Mouse (Mus musculus) liver, embryonic 14.5 days (tissue): ENCODE measurements around the gene Sfmbt2. TPM values are rescaled to one million over a fixed set of nuclear protein-coding genes. Genes with fewer than 3 reads are reported as not detected.

Experiments used
- ATAC-seq: fragments of 200-750 bp; cut with Nextera tagmentation; 2 replicates; pipeline ENCODE4 v1.8.0; 2017; ENCODE audit warnings: moderate number of reproducible peaks, mild to moderate bottlenecking, moderate library complexity; ENCODE audit not compliant: insufficient read depth
- DNase-seq, 3 experiments: peaks; one replicate each; pipeline ENCODE4 v3.0.0-alpha.2; 2012 to 2013; ENCODE audit warnings: low read depth in 3 of 3, low spot score in 3 of 3
- H3K27ac ChIP-seq: fragments of 300-500 bp; sonication (generic); 2 replicates; pipeline ENCODE4 v1.5.1; 2014; ENCODE audit warnings: moderate library complexity, mild to moderate bottlenecking, control low read depth, inconsistent platforms
- H3K27me3 ChIP-seq: fragments of 300-500 bp; sonication (generic); 2 replicates; pipeline ENCODE4 v1.6.1; 2014; ENCODE audit warnings: mild to moderate bottlenecking, low read length, moderate library complexity; ENCODE audit not compliant: control insufficient read depth, insufficient read depth
- H3K36me3 ChIP-seq: fragments of 300-500 bp; sonication (generic); replicated peaks from 2 replicates; pipeline ENCODE4 v1.6.1; 2014; ENCODE audit warnings: low read depth; ENCODE audit not compliant: control insufficient read depth, insufficient read depth
- H3K4me1 ChIP-seq, 2 experiments: fragments of 200-500 bp in 1 of 2; fragments of 300-500 bp in 1 of 2; sonication (generic) in 1 of 2; replicated peaks; 2 replicates each; pipeline ENCODE4 v1.6.1; 2012 to 2014; ENCODE audit warnings: antibody characterized with exemption in 1 of 2, inconsistent platforms in 1 of 2, low read length in 1 of 2; ENCODE audit not compliant: control insufficient read depth in 2 of 2, insufficient read depth in 2 of 2
- H3K4me2 ChIP-seq: fragments of 300-500 bp; sonication (generic); 2 replicates; pipeline ENCODE4 v1.6.1; 2014; ENCODE audit warnings: low read depth, mild to moderate bottlenecking, control low read depth, moderate library complexity
- H3K4me3 ChIP-seq, 2 experiments: fragments of 200-500 bp in 1 of 2; fragments of 300-500 bp in 1 of 2; sonication (generic) in 1 of 2; 2 replicates each; pipeline ENCODE4 v1.5.1; 2012 to 2014; ENCODE audit warnings: low read depth in 2 of 2, low read length in 2 of 2, mild to moderate bottlenecking in 2 of 2, control low read depth in 1 of 2, inconsistent platforms in 1 of 2, moderate library complexity in 1 of 2; ENCODE audit not compliant: insufficient read depth in 1 of 2
- H3K9ac ChIP-seq: fragments of 300-500 bp; sonication (generic); replicated peaks from 2 replicates; pipeline ENCODE4 v1.6.1; 2014; ENCODE audit warnings: mild to moderate bottlenecking, control low read depth, moderate library complexity
- H3K9me3 ChIP-seq: fragments of 300-500 bp; sonication (generic); 2 replicates; pipeline ENCODE4 v1.6.1; 2016; ENCODE audit warnings: low read length, mixed read lengths; ENCODE audit not compliant: control insufficient read depth
- CTCF ChIP-seq: IDR thresholded peaks from 2 replicates; pipeline ENCODE4 v1.5.1; 2016; ENCODE audit warnings: antibody characterized with exemption, low read depth, control low read depth
- EP300 ChIP-seq: IDR thresholded peaks from 2 replicates; pipeline ENCODE4 v1.6.1; 2016; ENCODE audit warnings: antibody characterized with exemption, low read depth
- WGBS: fragments of 180-500 bp; shearing (Covaris S2); extraction: QIAGEN DNeasy Blood & Tissue Kit; methylation state at CpG from one replicate; pipeline ENCODE4 v1.1.7; 2014; ENCODE audit not compliant: insufficient replicate concordance; 5-methylcytosine and 5-hydroxymethylcytosine counted together
- polyA plus RNA-seq, 2 experiments: library from polyadenylated mRNA; depleted of rRNA in 1 of 2; stranded (reverse) in 1 of 2; unstranded in 1 of 2; fragments of >200 nt; fragmentation: Nextera tagmentation in 1 of 2; extraction: Ambion mirVana in 1 of 2; gene quantifications; 2 replicates each; pipeline versions ENCODE4 v1.2.1 to v1.2.3; 2012 to 2014

Gene Sfmbt2
- polyA plus RNA-seq (2012; rRNA removed) (0.10 and 0.17 TPM in 2 replicates), polyA plus RNA-seq (2014; fragmentation: Nextera tagmentation; extraction: Ambion mirVana) (0.37 and 0.43 TPM in 2 replicates)

DNA sequence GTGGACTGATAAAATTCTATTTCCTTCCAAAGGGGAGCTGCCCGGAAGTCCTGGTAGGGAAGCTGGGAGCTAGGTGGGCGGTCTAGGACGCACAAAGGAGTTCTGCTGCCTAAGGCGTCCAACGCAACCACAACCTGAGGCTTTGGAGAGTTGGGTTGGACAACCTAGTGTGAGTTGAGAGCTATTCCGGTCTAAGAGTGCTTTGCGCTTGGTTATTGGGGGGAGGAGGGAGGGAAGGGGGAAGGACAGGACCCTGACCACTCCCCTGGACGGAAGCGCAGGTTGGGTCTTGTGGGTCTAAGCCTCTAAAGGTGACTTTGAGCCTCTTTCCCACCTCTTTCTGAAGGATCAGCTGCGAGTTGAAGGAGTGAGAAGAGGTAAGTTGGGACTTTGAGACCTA, at the start of gene Sfmbt2:
Gene Sfmbt2, plus strand, starts transcription at position 335 of the 400 bp plus-strand sequence.
- no peak within 1 kb of the TSS for H3K4me3 ChIP-seq
- DNase-seq (no peak), ATAC-seq (no peak)
- WGBS, result 2% methylated on average over 10 of the region's 10 CpGs
- no peak within 1 kb of the TSS for H3K4me2 ChIP-seq
- peaks cover 73% of the 10 kb centered on the region for H3K27me3 ChIP-seq
- H3K9me3 ChIP-seq, result no peaks in the 10 kb centered on the region
- H3K4me1 ChIP-seq, result peaks cover 0 to 7% of the 10 kb centered on the region in 2 experiments; a peak in 2 of 4 replicates
- TF ChIP-seq EP300 (no peak), CTCF (no peak)
- H3K36me3 ChIP-seq, result no peaks in the 10 kb centered on the region
- H3K9ac ChIP-seq, result no peak within 1 kb of the TSS
- H3K27ac ChIP-seq, result no peak within 1 kb of the TSS

DNA sequence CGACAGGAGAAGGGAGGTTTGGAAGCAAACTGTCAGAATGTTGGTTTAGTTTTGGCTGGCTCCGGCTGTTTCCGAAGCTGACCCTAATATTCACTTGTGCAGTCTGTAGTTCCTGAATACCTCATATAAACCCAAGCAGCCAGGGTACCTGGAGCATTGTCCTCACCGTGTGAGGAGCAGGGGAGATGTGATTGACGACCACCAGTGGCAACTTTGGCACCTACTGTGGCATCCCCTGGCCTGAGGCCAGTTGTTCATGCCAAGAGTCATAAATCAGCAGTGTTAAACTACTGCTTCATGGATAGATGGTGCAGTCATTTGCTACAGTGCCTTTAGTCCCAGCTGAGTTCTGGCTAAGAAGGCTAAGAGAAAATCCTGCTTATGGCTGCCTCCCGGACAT, 49.2 kb upstream of the Sfmbt2 start:
- WGBS, result 61% methylated on average over 6 of the region's 6 CpGs

GRCm38 (mm10) chr2:10323173-10323572, 47.1 kb upstream of the Sfmbt2 start:
- no peak for DNase-seq
- Histone ChIP-seq H3K4me2 (no peak overlapping the region), H3K4me3 (no peak overlapping the region), H3K4me1 (no peaks in the 10 kb centered on the region), H3K9ac (no peak overlapping the region), H3K27ac (no peak overlapping the region), H3K27me3 (no peaks in the 10 kb centered on the region), H3K9me3 (no peaks in the 10 kb centered on the region), H3K36me3 (no peaks in the 10 kb centered on the region)
- WGBS, result 49% methylated on average over 4 of the region's 4 CpGs
- TF ChIP-seq EP300 (no peak), CTCF (no peak)
- ATAC-seq, result no peak

More for the DNA sequence above, 49.2 kb upstream of the Sfmbt2 start:
- H3K9ac ChIP-seq, result no peak overlapping the region
- ATAC-seq (no peak), DNase-seq (no peak)
- no peak overlapping the region for H3K4me3 ChIP-seq
- H3K4me1 ChIP-seq, result no peaks in the 10 kb centered on the region
- no peak overlapping the region for H3K4me2 ChIP-seq
- no peak overlapping the region for H3K27ac ChIP-seq
- no peaks in the 10 kb centered on the region for H3K27me3 ChIP-seq
- no peak for TF ChIP-seq CTCF
- TF ChIP-seq EP300, result no peak
- H3K36me3 ChIP-seq, result no peaks in the 10 kb centered on the region
- no peaks in the 10 kb centered on the region for H3K9me3 ChIP-seq

DNA sequence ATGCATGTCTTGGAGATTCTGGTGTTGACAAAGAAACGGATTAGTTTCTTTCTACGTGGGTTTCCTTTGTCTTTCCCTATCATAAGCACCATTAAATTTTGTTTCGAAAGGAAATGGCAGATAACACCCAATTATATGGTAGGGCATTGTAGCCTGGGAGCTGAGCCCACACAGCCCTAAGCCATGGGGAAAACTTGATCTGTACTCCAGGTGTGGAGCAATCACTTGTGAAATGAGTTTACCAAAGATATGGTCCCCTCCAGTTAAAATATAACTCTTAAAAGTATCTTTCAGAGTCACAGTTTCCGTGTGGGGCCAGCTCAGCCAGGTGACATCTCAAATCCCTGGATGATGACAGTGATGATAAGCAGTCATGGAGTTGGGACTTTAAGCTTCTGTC, 45.3 kb upstream of the Sfmbt2 start:
- Histone ChIP-seq H3K27me3 (no peaks in the 10 kb centered on the region), H3K4me3 (no peak overlapping the region), H3K9me3 (no peaks in the 10 kb centered on the region), H3K36me3 (no peaks in the 10 kb centered on the region), H3K27ac (no peak overlapping the region), H3K4me2 (no peak overlapping the region), H3K9ac (no peak overlapping the region), H3K4me1 (no peaks in the 10 kb centered on the region)
- DNase-seq (no peak), ATAC-seq (no peak)
- WGBS, result 56% methylated on average over 4 of the region's 4 CpGs
- TF ChIP-seq EP300, result no peak
- no peak for TF ChIP-seq CTCF

DNA sequence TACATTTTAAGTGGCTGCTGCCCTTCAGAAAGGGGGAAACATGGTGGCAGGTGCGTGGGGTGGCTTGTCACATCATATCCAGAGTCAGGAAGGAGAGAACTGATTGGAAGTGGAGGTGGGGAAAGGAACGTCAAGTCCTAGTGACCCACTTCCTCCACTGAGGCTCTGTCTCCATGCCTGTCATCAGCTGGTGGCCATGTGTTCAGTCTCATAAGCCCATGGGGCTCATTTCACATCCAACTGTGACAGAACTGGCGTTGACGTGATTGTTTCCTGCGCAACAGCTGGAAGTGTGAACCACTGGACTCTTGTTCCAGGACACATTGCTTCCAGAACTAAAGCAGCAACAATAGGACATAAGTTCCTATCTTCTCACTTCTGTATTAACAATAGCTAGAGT, 40.1 kb upstream of the Sfmbt2 start:
- ATAC-seq, result no peak
- WGBS, result 67% methylated on average over 5 of the region's 5 CpGs
- H3K4me2 ChIP-seq, result no peak overlapping the region

More for the DNA sequence above, 40.1 kb upstream of the Sfmbt2 start:
- no peak overlapping the region for H3K27ac ChIP-seq
- no peaks in the 10 kb centered on the region for H3K9me3 ChIP-seq
- TF ChIP-seq CTCF (no peak), EP300 (no peak)
- no peaks in the 10 kb centered on the region for H3K36me3 ChIP-seq
- H3K4me1 ChIP-seq, result no peaks in the 10 kb centered on the region
- H3K4me3 ChIP-seq, result no peak overlapping the region
- H3K9ac ChIP-seq, result no peak overlapping the region
- DNase-seq, result no peak
- no peaks in the 10 kb centered on the region; the same call in 1 of the 2 replicates for H3K27me3 ChIP-seq
